Mouse (Mus musculus) neural tube, embryonic 11.5 days (tissue): ENCODE results near the gene Tns1. TPM values are rescaled to one million over a fixed set of nuclear protein-coding genes. Genes with fewer than 3 reads are reported as not detected.

Experiments used
- ATAC-seq: fragments of 200-750 bp; cut with Nextera tagmentation; 2 replicates; pipeline ENCODE4 v1.8.0; 2017; ENCODE audit warnings: moderate number of reproducible peaks, mild to moderate bottlenecking, moderate TSS enrichment, moderate library complexity; ENCODE audit not compliant: insufficient read depth, low FRiP score, low TSS enrichment
- DNase-seq: peaks from one replicate; pipeline ENCODE4 v3.0.0-alpha.2; 2015; ENCODE audit warnings: low spot score
- H3K27ac ChIP-seq: fragments of 300-500 bp; sonication (generic); 2 replicates; pipeline ENCODE4 v1.5.1; 2014; ENCODE audit warnings: low read depth, mild to moderate bottlenecking, low read length
- H3K27me3 ChIP-seq: fragments of 300-500 bp; sonication (generic); 2 replicates; pipeline ENCODE4 v1.6.1; 2014; ENCODE audit warnings: mild to moderate bottlenecking, low read length, mixed read lengths; ENCODE audit not compliant: control insufficient read depth, insufficient read depth
- H3K36me3 ChIP-seq: fragments of 300-500 bp; sonication (generic); 2 replicates; pipeline ENCODE4 v1.6.1; 2014; ENCODE audit warnings: mild to moderate bottlenecking, low read length, moderate library complexity, mixed read lengths; ENCODE audit not compliant: control insufficient read depth, insufficient read depth
- H3K4me1 ChIP-seq: fragments of 300-500 bp; sonication (generic); 2 replicates; pipeline ENCODE4 v1.6.1; 2014; ENCODE audit warnings: low read length, mixed read lengths; ENCODE audit not compliant: control insufficient read depth, insufficient read depth
- H3K4me2 ChIP-seq: fragments of 300-500 bp; sonication (generic); 2 replicates; pipeline ENCODE4 v1.6.1; 2014; ENCODE audit warnings: low read depth, mild to moderate bottlenecking, moderate library complexity
- H3K4me3 ChIP-seq: fragments of 300-500 bp; sonication (generic); 2 replicates; pipeline ENCODE4 v1.5.1; 2014; ENCODE audit warnings: low read depth, low read length
- H3K9ac ChIP-seq: fragments of 300-500 bp; sonication (generic); 2 replicates; pipeline ENCODE4 v1.6.1; 2014; ENCODE audit warnings: mild to moderate bottlenecking, low read length
- H3K9me3 ChIP-seq: fragments of 300-500 bp; sonication (generic); 2 replicates; pipeline ENCODE4 v1.6.1; 2016; ENCODE audit warnings: low read length; ENCODE audit not compliant: control insufficient read depth
- WGBS: fragments of 180-500 bp; shearing (Covaris S2); extraction: QIAGEN DNeasy Blood & Tissue Kit; methylation state at CpG from one replicate; pipeline ENCODE4 v1.1.7; 2014; 5-methylcytosine and 5-hydroxymethylcytosine counted together
- polyA plus RNA-seq: library from polyadenylated mRNA; unstranded; fragments of >200 nt; fragmentation: Nextera tagmentation; extraction: Ambion mirVana; gene quantifications from 2 replicates; pipeline ENCODE4 v1.2.1, GENCODE M21; 2014

Tns1 gene
- polyA plus RNA-seq, 1 experiment from 2014 or later: 17.9 TPM

GRCm38 (mm10) chr1:74099001-74099435 lies 25.2 kb downstream of the Tns1 start:
- Histone ChIP-seq H3K9me3 (no peaks in the 10 kb centered on the region), H3K4me2 (peak overlapping the region; percentile 78), H3K27ac (no peak overlapping the region; the same call in none of the 2 replicates), H3K36me3 (no peaks in the 10 kb centered on the region), H3K4me1 (peaks cover 26% of the 10 kb centered on the region), H3K4me3 (peak overlapping the region; percentile 39), H3K9ac (peak overlapping the region; percentile 69), H3K27me3 (0 out of 2 replicates have a peak, but pooled peaks cover 2% of the 10 kb centered on the region)
- under 1% methylated on average over 13 of the region's 14 CpGs for WGBS
- DNase-seq (peak; percentile 54), ATAC-seq (no peak)

GRCm38 (mm10) chr1:74098004-74099000 lies 25.9 kb downstream of the Tns1 start:
- peak overlapping the region; percentile 78 for H3K4me2 ChIP-seq
- H3K27ac ChIP-seq: no peak overlapping the region; the same call in 1 of the 2 replicates
- 0 out of 2 replicates have a peak, but pooled peaks cover 2% of the 10 kb centered on the region for H3K27me3 ChIP-seq
- DNase-seq (peak; percentile 79), ATAC-seq (peak; percentile 74)
- WGBS: under 1% methylated on average over 50 of the region's 58 CpGs
- peaks cover 19% of the 10 kb centered on the region for H3K4me1 ChIP-seq
- peak overlapping the region; percentile 69 for H3K9ac ChIP-seq
- no peaks in the 10 kb centered on the region for H3K36me3 ChIP-seq
- H3K4me3 ChIP-seq: peak overlapping the region; percentile 39
- H3K9me3 ChIP-seq: no peaks in the 10 kb centered on the region

- H3K27me3 ChIP-seq: 0 out of 2 replicates have a peak, but pooled peaks cover 2% of the 10 kb centered on the region
- 58% methylated on average over 3 of the region's 3 CpGs for WGBS
- no peak overlapping the region for H3K27ac ChIP-seq
- H3K4me3 ChIP-seq: no peak overlapping the region
- DNase-seq (no peak), ATAC-seq (no peak)
- H3K9ac ChIP-seq: no peak overlapping the region
- H3K4me1 ChIP-seq: peaks cover 24% of the 10 kb centered on the region
- no peak overlapping the region for H3K4me2 ChIP-seq
- no peaks in the 10 kb centered on the region for H3K36me3 ChIP-seq
- no peaks in the 10 kb centered on the region for H3K9me3 ChIP-seq
These were observed 28.5 kb downstream of the Tns1 start for GRCm38 (mm10) chr1:74095728-74096127.

- Histone ChIP-seq H3K27me3 (0 out of 2 replicates have a peak, but pooled peaks cover 2% of the 10 kb centered on the region), H3K4me2 (no peak overlapping the region), H3K4me1 (peaks cover 24% of the 10 kb centered on the region), H3K9ac (no peak overlapping the region), H3K9me3 (no peaks in the 10 kb centered on the region), H3K4me3 (no peak overlapping the region), H3K27ac (no peak overlapping the region), H3K36me3 (no peaks in the 10 kb centered on the region)
- no peak for DNase-seq
- WGBS: 49% methylated on average over 6 of the region's 6 CpGs
- no peak for ATAC-seq
These were observed 29.0 kb downstream of the Tns1 start for GRCm38 (mm10) chr1:74095296-74095695.

GRCm38 (mm10) chr1:74094497-74095270 lies 29.6 kb downstream of the Tns1 start:
- H3K4me1 ChIP-seq: peaks cover 24% of the 10 kb centered on the region
- H3K36me3 ChIP-seq: no peaks in the 10 kb centered on the region
- H3K27ac ChIP-seq: no peak overlapping the region
- ATAC-seq (no peak), DNase-seq (peak; percentile 59)
- H3K27me3 ChIP-seq: 0 out of 2 replicates have a peak, but pooled peaks cover 2% of the 10 kb centered on the region
- no peak overlapping the region for H3K4me2 ChIP-seq
- no peak overlapping the region for H3K9ac ChIP-seq
- H3K4me3 ChIP-seq: no peak overlapping the region
- 46% methylated on average over 7 of the region's 7 CpGs for WGBS
- H3K9me3 ChIP-seq: no peaks in the 10 kb centered on the region

- Histone ChIP-seq H3K27ac (no peak overlapping the region), H3K4me3 (no peak overlapping the region), H3K36me3 (no peaks in the 10 kb centered on the region), H3K27me3 (0 out of 2 replicates have a peak, but pooled peaks cover 2% of the 10 kb centered on the region), H3K9ac (no peak overlapping the region), H3K4me1 (peaks cover 24% of the 10 kb centered on the region), H3K4me2 (no peak overlapping the region), H3K9me3 (no peaks in the 10 kb centered on the region)
- ATAC-seq: no peak
- WGBS: 86% methylated on average over 5 of the region's 5 CpGs
- DNase-seq: no peak
These were observed 30.8 kb downstream of the Tns1 start for GRCm38 (mm10) chr1:74093447-74093846.

GRCm38 (mm10) chr1:74092242-74092641 lies 32.0 kb downstream of the Tns1 start:
- Histone ChIP-seq H3K9me3 (no peaks in the 10 kb centered on the region), H3K4me2 (no peak overlapping the region), H3K4me1 (peaks cover 17% of the 10 kb centered on the region), H3K27ac (no peak overlapping the region; the same call in 1 of the 2 replicates), H3K9ac (no peak overlapping the region), H3K36me3 (no peaks in the 10 kb centered on the region), H3K4me3 (no peak overlapping the region), H3K27me3 (0 out of 2 replicates have a peak, but pooled peaks cover 2% of the 10 kb centered on the region)
- no peak for ATAC-seq
- no peak for DNase-seq
- 61% methylated on average over 10 of the region's 10 CpGs for WGBS

- Histone ChIP-seq H3K4me2 (no peak overlapping the region), H3K4me3 (no peak overlapping the region), H3K9ac (no peak overlapping the region), H3K9me3 (no peaks in the 10 kb centered on the region), H3K36me3 (no peaks in the 10 kb centered on the region), H3K27me3 (0 out of 2 replicates have a peak, but pooled peaks cover under 1% of the 10 kb centered on the region), H3K4me1 (peaks cover 17% of the 10 kb centered on the region), H3K27ac (peak overlapping the region; percentile 17)
- DNase-seq: peak; percentile 47
- no peak for ATAC-seq
- WGBS: 34% methylated on average over 6 of the region's 6 CpGs
These were observed 32.5 kb downstream of the Tns1 start for GRCm38 (mm10) chr1:74091611-74092224.
